Mouse (Mus musculus) heart, embryonic 15.5 days (tissue): ENCODE measurements at regions not wholly inside any gene's neighbourhood (a gene's known extent, or its start where the extent isn't known, plus 50 kb on each side); places are given as distances from the start of the nearest gene placed in this dataset.

ENCODE experiments used
- ATAC-seq: fragments of 200-750 bp; cut with Nextera tagmentation; replicated peaks from 2 replicates; pipeline ENCODE4 v1.8.0; 2017; ENCODE audit warnings: low read depth, moderate TSS enrichment; ENCODE audit not compliant: insufficient number of reproducible peaks, insufficient read depth, low FRiP score
- H3K27ac ChIP-seq: fragments of 300-500 bp; sonication (generic); 2 replicates; pipeline ENCODE4 v1.5.1; 2015; ENCODE audit warnings: mild to moderate bottlenecking, inconsistent platforms
- H3K27me3 ChIP-seq: fragments of 300-500 bp; sonication (generic); 2 replicates; pipeline ENCODE4 v1.6.1; 2015; ENCODE audit warnings: inconsistent platforms
- H3K36me3 ChIP-seq: fragments of 300-500 bp; sonication (generic); 2 replicates; pipeline ENCODE4 v1.6.1; 2015; ENCODE audit warnings: mild to moderate bottlenecking, inconsistent platforms
- H3K4me1 ChIP-seq: fragments of 300-500 bp; sonication (generic); replicated peaks from 2 replicates; pipeline ENCODE4 v1.6.1; 2015; ENCODE audit warnings: inconsistent platforms
- H3K4me2 ChIP-seq: fragments of 300-500 bp; sonication (generic); 2 replicates; pipeline ENCODE4 v1.6.1; 2015; ENCODE audit warnings: inconsistent platforms, mild to moderate bottlenecking, moderate library complexity
- H3K4me3 ChIP-seq: fragments of 300-500 bp; sonication (generic); 2 replicates; pipeline ENCODE4 v1.5.1; 2015; ENCODE audit warnings: mild to moderate bottlenecking, inconsistent platforms
- H3K9ac ChIP-seq: fragments of 300-500 bp; sonication (generic); 2 replicates; pipeline ENCODE4 v1.6.1; 2015; ENCODE audit warnings: mild to moderate bottlenecking, inconsistent platforms
- H3K9me3 ChIP-seq: fragments of 300-500 bp; sonication (generic); replicated peaks from 2 replicates; pipeline ENCODE4 v1.6.1; 2016; ENCODE audit warnings: inconsistent platforms
- WGBS: fragments of 180-500 bp; shearing (Covaris S2); methylation state at CpG from one replicate; pipeline ENCODE4 v1.1.7; 2015; ENCODE audit warnings: mixed read lengths; 5-methylcytosine and 5-hydroxymethylcytosine counted together

DNA sequence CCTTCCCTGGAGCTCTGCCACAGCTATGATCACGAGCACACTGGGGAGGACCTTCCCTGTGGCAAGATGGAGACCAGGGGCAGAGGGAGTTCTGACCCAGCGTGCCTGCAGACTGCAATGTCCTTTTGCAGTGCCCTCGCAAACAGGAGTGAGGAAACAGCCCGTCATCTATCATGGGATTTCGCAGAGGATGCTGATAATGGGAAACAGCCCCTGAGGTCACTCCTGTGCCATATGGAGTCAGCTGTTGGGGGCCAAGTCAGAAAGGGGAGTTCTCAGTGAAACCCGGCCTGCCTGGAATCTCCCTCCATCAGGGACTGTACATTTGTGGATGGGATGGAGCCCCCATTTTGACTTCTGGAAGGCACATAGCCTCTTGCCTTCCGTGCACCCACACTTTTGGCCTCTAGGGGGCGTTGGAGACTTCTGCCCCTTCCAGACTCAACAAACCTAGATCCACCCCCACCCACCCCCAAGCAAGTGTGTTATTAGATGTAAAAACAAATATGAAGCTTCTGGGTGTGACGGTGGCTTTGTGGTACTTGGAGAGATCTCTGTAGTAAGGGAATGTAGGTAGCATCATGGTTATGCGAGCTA, 98.1 kb downstream of the Kdr start:
- H3K9ac ChIP-seq: no peak overlapping the region
- H3K4me2 ChIP-seq: no peak overlapping the region
- H3K9me3 ChIP-seq: no peaks in the 10 kb centered on the region
- H3K4me1 ChIP-seq: peaks cover 23% of the 10 kb centered on the region
- no peak for ATAC-seq
- peak overlapping the region; percentile 7; the same call in 1 of the 2 replicates for H3K27ac ChIP-seq
- H3K27me3 ChIP-seq: no peaks in the 10 kb centered on the region
- H3K4me3 ChIP-seq: no peak overlapping the region
- H3K36me3 ChIP-seq: no peaks in the 10 kb centered on the region
- WGBS: 52% methylated on average over 10 of the region's 10 CpGs

DNA sequence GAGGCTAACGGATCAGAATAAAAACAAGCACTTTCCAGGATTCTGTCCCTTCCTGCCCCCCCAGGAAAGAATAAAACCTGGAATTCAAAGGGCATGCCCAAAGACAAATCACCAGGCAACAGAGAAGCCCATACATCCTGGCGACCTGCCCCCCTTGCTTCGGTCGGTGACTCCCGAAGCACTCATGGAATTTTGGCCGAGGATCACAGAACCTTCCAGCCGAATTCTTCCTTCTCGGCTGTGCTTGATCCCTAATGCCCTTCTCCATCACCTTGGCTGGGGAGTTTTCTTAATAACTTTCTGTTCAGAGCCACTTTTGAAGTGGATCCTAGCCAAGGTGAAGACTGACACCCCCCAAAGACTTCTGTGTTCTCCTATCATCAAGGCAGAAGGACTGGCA, 99.9 kb downstream of the Kdr start:
- WGBS: 39% methylated on average over 8 of the region's 8 CpGs
- no peak for ATAC-seq
- H3K27me3 ChIP-seq: no peaks in the 10 kb centered on the region
- H3K9ac ChIP-seq: no peak overlapping the region
- H3K36me3 ChIP-seq: no peaks in the 10 kb centered on the region
- H3K4me1 ChIP-seq: peaks cover 25% of the 10 kb centered on the region
- no peak overlapping the region for H3K4me2 ChIP-seq
- H3K27ac ChIP-seq: no peak overlapping the region
- H3K4me3 ChIP-seq: no peak overlapping the region
- H3K9me3 ChIP-seq: no peaks in the 10 kb centered on the region

DNA sequence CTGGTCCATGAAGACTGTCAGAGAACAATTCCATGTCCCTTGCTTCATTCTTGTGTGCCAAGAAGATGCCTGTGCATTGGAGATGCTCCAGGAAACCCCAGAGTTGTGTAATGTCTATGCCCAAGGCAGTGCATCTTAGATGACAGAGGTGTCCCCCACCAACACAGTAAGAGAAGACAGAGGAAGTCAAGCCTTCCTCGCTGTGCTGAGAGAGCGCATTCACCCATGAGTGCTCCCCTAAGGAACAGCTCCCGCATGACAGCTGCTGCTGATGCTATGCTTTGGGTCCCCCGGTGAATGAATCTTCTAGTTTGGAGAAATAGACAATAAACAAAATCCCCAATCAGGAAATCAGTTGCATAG, 100.7 kb downstream of the Kdr start:
- H3K4me1 ChIP-seq: peaks cover 25% of the 10 kb centered on the region
- no peak overlapping the region for H3K4me3 ChIP-seq
- WGBS: 67% methylated on average over 4 of the region's 4 CpGs
- H3K9me3 ChIP-seq: no peaks in the 10 kb centered on the region
- no peak overlapping the region for H3K9ac ChIP-seq
- ATAC-seq: no peak
- H3K27me3 ChIP-seq: no peaks in the 10 kb centered on the region
- peak overlapping the region; percentile 66 for H3K27ac ChIP-seq
- H3K4me2 ChIP-seq: no peak overlapping the region
- H3K36me3 ChIP-seq: no peaks in the 10 kb centered on the region

DNA sequence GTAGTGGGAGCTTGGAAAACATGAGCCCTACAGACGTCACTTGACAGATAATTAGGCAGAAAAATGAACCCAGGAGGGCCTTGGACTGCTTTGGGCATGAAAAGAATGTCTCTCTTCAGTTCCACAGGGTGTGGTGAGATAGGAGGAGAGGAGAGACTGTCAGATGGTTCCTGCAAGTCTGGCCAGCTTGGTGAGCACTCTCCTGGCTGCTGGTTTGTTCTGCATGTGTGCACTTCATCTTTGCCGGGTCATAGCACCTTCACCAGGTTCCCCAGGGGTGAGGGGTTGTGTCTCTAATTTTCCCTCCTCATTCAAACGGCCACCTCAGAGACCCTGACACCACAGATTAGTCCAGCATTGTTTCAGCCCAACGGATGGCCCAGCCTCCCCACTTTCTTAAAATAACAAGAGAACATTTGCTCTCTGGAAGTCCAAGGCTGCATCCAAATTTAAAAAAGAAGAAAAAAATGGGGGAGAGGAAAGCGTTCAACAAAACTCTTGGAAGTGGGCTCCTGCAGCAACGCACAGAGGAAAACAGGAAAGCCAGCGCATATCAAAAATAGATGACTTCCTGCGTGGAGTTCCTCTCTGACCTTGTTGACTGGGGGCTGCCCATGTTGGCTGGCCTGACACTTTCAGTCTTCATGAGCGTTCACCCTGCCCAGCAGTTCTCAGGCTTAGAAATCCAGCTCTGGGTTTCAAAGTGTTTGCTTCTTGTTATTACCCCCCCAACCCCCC, 101.2 kb downstream of the Kdr start:
- no peak for ATAC-seq

DNA sequence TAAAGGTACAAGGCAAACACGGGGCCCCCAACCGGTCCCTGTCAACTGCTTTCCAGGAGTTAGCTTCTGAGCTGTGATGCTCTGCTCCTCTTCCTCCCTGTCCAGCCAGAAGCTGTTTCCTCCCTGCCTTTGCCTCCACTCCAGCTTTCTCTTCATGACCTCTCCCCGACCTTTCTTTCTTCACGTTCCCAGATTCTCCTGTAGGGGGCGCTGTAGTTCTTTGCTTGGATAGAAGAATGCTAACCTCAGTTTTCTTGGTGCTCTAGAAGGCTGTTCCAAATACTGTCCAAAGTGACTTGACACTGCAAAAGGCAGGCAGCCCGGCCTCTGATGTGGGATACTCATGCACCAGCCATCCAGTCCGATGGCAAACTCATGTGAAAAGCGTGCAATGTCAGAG, 107.1 kb downstream of the Kdr start:
- H3K27me3 ChIP-seq: no peaks in the 10 kb centered on the region
- H3K9ac ChIP-seq: no peak overlapping the region
- H3K27ac ChIP-seq: no peak overlapping the region
- H3K4me2 ChIP-seq: no peak overlapping the region
- H3K4me3 ChIP-seq: no peak overlapping the region
- no peaks in the 10 kb centered on the region for H3K36me3 ChIP-seq
- ATAC-seq: peak; percentile 31; the same call in 1 of the 2 replicates
- no peaks in the 10 kb centered on the region for H3K9me3 ChIP-seq
- WGBS: 17% methylated on average over 8 of the region's 8 CpGs
- H3K4me1 ChIP-seq: 0 out of 2 replicates have a peak, but pooled peaks cover 4% of the 10 kb centered on the region

More for the DNA sequence above, 101.2 kb downstream of the Kdr start:
- Histone ChIP-seq H3K9me3 (no peaks in the 10 kb centered on the region), H3K9ac (no peak overlapping the region), H3K27ac (peak overlapping the region; percentile 66), H3K27me3 (no peaks in the 10 kb centered on the region), H3K4me3 (no peak overlapping the region), H3K4me2 (no peak overlapping the region), H3K36me3 (no peaks in the 10 kb centered on the region), H3K4me1 (peaks cover 25% of the 10 kb centered on the region)
- 31% methylated on average over 9 of the region's 9 CpGs for WGBS

DNA sequence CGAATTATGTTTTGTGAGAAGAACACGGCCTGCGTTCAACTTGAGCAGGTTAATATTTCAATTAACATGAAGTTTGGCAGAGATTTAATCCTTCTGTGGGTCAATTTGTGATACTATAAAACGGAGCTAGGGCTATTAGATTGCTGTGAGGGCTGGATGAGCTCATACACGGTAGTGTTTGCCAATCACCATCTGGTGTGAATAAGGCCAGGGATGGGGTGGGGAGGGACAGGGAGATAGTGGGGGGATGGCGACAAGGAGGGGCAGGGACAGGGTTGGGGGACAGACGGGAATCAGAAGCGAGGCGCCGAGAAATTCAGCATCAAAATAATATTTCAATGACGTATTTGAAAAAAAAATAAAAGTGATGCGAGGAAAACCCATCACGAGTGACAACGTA, 107.6 kb downstream of the Kdr start:
- WGBS: 68% methylated on average over 14 of the region's 14 CpGs
- Histone ChIP-seq H3K4me1 (0 out of 2 replicates have a peak, but pooled peaks cover 4% of the 10 kb centered on the region), H3K27me3 (no peaks in the 10 kb centered on the region)

DNA sequence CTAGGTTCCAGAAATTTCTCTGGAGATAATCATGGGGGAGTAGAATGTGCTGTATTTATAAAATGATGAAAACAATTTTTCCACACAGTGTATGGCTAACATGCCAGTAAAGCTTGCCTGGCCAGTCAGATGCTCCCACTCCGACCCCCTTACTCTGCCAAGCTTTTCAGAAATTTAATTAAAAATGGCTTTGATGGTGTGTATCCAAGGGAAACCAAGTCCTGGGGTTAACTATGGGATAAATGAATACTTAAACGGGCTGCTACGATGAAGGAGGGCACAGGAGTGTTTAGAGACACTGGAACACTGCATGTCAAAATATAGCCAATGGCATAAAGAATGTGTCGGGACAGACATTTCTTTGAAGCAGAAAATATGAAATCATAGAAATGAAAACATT, 108.7 kb downstream of the Kdr start:
- no peak overlapping the region for H3K4me2 ChIP-seq
- H3K36me3 ChIP-seq: no peaks in the 10 kb centered on the region
- H3K27me3 ChIP-seq: no peaks in the 10 kb centered on the region
- H3K4me3 ChIP-seq: no peak overlapping the region
- H3K9me3 ChIP-seq: no peaks in the 10 kb centered on the region
- no peak for ATAC-seq
- H3K27ac ChIP-seq: no peak overlapping the region
- WGBS: 80% methylated on average over 4 of the region's 4 CpGs
- H3K9ac ChIP-seq: no peak overlapping the region
- H3K4me1 ChIP-seq: 0 out of 2 replicates have a peak, but pooled peaks cover 2% of the 10 kb centered on the region

More for the DNA sequence above, 107.6 kb downstream of the Kdr start:
- Histone ChIP-seq H3K36me3 (no peaks in the 10 kb centered on the region), H3K9ac (no peak overlapping the region), H3K4me3 (no peak overlapping the region), H3K27ac (no peak overlapping the region), H3K9me3 (no peaks in the 10 kb centered on the region), H3K4me2 (no peak overlapping the region)
- ATAC-seq: no peak

DNA sequence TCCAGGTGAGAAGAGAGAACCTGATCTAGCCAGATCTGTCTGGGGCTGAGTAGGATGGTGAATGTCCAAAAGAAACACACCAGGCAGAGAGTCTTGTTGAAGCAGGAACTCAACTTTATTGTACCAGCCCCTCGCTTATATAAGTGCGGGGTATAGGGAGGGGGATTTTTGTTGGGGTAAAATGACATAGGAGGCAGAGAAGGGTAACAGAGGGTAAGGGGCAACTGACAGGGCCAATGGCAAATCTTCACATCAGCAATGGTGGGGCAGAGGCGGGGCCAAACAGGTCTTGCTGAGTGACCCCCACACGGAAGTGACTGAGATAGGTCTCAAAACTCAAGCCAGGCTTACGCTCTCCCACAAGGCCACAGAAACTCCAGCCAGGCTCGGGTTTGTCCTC, 113.2 kb downstream of the Kdr start:
- Histone ChIP-seq H3K36me3 (no peaks in the 10 kb centered on the region), H3K4me1 (no peaks in the 10 kb centered on the region), H3K27me3 (no peaks in the 10 kb centered on the region), H3K4me2 (no peak overlapping the region), H3K9ac (no peak overlapping the region), H3K27ac (no peak overlapping the region), H3K9me3 (no peaks in the 10 kb centered on the region), H3K4me3 (no peak overlapping the region)
- WGBS: 92% methylated on average over 6 of the region's 6 CpGs
- no peak for ATAC-seq

DNA sequence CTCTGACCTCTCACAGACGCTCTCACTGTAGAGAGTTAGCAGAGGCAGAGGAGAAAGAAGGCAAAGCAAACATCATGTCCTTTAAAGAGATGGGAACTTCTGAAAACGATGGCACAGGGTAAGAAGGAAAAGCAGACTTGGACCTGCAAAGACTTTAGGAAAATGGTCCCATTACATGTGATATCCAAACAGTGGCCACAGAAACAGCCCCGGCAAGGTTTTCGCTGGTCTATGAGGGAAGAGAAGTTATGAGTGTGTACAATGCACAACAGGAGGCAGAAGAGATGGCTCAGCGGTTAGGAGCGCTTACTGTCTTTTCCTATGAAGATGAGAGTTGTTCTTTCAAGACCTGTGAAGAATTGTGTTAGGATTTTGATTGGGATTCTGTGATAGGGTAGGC, 114.9 kb downstream of the Kdr start:
- WGBS: 65% methylated on average over 6 of the region's 6 CpGs
- Histone ChIP-seq H3K27ac (no peak overlapping the region), H3K4me1 (no peaks in the 10 kb centered on the region), H3K36me3 (no peaks in the 10 kb centered on the region), H3K4me3 (no peak overlapping the region), H3K27me3 (no peaks in the 10 kb centered on the region), H3K9me3 (no peaks in the 10 kb centered on the region), H3K9ac (no peak overlapping the region), H3K4me2 (no peak overlapping the region)
- no peak for ATAC-seq

DNA sequence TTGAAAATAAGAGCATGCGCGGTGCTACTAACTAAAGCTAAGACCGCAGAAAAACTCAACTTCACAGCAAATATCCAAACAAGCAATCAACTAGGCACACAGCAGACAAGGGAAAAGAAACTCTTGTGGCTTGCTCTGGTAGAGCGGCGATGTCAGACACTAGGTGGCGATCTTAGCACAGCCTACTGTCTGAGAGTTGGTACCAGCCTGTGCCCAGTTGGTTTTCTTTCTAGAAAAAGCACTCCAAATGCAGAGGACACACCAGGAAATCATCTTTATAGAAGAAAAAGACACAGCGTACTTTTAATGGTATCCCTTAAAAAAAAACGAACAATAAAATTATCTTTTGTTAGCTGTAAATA, 115.6 kb downstream of the Kdr start:
- no peak overlapping the region for H3K27ac ChIP-seq
- 13% methylated on average over 8 of the region's 8 CpGs for WGBS
- no peak for ATAC-seq

DNA sequence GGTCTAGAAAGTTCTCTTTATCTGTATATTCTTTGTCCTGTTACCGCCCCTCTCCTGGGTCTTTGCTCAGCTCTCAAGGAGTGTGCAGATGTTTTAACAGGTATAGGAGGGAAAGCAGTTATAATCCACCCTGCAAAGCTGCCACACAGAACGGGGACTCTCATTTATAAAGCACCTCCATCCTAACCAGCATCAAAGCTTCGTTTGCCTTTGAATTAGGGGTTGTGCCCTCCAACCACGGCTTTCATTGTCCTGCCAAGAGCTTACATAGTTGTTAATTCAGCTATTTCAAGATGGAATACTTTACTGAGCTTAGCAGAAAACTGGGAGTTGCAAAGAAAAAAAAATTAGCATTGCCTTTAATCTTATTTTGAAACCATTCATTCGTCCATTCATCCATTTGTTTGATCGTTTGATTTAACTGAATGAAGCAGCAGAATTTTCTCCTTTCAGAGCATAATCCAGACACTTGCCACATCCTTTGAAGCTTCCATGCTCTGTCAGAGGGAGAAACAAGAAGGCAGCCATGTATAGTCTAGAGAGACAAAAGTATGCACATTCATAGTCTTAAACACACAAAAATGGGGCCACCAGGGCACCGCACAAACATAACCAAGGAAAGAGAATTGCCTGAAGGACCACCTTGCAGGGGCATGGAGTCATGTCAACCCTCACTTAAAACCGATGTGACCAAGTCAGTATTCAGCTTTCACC, 116.2 kb downstream of the Kdr start:
- Histone ChIP-seq H3K4me2 (no peak overlapping the region), H3K27me3 (no peaks in the 10 kb centered on the region), H3K4me3 (no peak overlapping the region), H3K4me1 (no peaks in the 10 kb centered on the region), H3K27ac (no peak overlapping the region), H3K36me3 (no peaks in the 10 kb centered on the region), H3K9ac (no peak overlapping the region), H3K9me3 (no peaks in the 10 kb centered on the region)
- 53% methylated on average over 8 of the region's 8 CpGs for WGBS
- ATAC-seq: no peak

More for the DNA sequence above, 115.6 kb downstream of the Kdr start:
- no peaks in the 10 kb centered on the region for H3K36me3 ChIP-seq
- no peaks in the 10 kb centered on the region for H3K27me3 ChIP-seq
- H3K9ac ChIP-seq: no peak overlapping the region
- no peaks in the 10 kb centered on the region for H3K9me3 ChIP-seq
- no peak overlapping the region for H3K4me2 ChIP-seq
- no peak overlapping the region for H3K4me3 ChIP-seq
- H3K4me1 ChIP-seq: no peaks in the 10 kb centered on the region
